16 mouse cellular contexts compared by ENCODE assay signal in the genomic region with DNA sequence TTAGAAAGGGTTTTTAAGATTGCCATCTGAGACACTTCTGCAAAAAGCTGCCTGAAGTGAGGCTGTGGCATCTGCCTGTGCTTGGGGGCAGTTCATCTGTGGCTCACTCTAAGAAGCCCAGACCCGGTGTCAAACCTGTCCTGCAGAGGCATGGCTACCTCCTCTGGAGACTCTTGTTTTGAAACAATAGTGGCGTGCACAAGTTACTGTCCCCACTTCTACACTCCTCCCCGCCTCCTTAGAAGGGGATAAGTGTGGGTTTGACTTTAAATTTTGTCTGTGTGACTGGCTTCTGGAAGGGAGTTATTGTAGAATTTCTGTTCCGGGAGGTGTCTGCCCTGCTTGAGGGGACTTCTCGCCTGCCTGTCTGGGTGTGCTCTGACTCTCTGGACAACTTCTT.
DNase-seq lines count a peak whose midpoint lies in the region; ATAC-seq and TF ChIP-seq lines count a peak whose summit lies in the region.
"Had no signal": no experiment of that assay in that cellular context is flagged by ENCODE, and none has a peak within 500 bp of the region (broad histone marks: within the 10 kb centered on the region; RNA-seq: fewer than 3 reads in every experiment).

No protein-coding gene starts in this region.

- TF ChIP-seq CTCF in hindbrain, postnatal 0 days (IDR thresholded peaks at IDR 0.05; ENCODE audit: low read depth): no peak

- H3K9ac ChIP-seq in forebrain, embryonic 13.5 days: peak overlapping the region; percentile 92
- peak overlapping the region; percentile 72; the same call in 1 of the 2 replicates for H3K9ac ChIP-seq in hindbrain, postnatal 0 days (replicated peaks; ENCODE audit: low read length)
- no peak overlapping the region for H3K9ac ChIP-seq in neural tube, embryonic 14.5 days (replicated peaks; ENCODE audit: low read depth, low read length)
- H3K9ac ChIP-seq: liver, embryonic 13.5 days had no signal

- DNase-seq in left cerebral cortex, postnatal 4 days: peak; percentile 41
- DNase-seq in left cerebral cortex, postnatal 14 days (ENCODE audit: low spot score in 2 of 2): no peak
- peak; percentile 45 for DNase-seq in hindbrain, postnatal 0 days (ENCODE audit: low spot score)
- DNase-seq in liver: no peak
- no peak for DNase-seq in urinary bladder, postnatal 4 days (ENCODE audit: low spot score in 2 of 2)
- DNase-seq in kidney, adult 8-10 months: no peak
- DNase-seq: adrenal gland, postnatal 25 days; gastrocnemius, postnatal 10 days; kidney, postnatal 25 days; liver, embryonic 13.5 days; lung, postnatal 36 days; right cerebral cortex, adult 18-20 months had no signal

- H3K27me3 ChIP-seq in forebrain, embryonic 13.5 days: no peaks in the 10 kb centered on the region
- no peaks in the 10 kb centered on the region for H3K27me3 ChIP-seq in hindbrain, postnatal 0 days (ENCODE audit: insufficient read depth, low read length)
- H3K27me3 ChIP-seq in neural tube, embryonic 14.5 days (ENCODE audit: control insufficient read depth, insufficient read depth, low read length): no peaks in the 10 kb centered on the region

- peak overlapping the region; percentile 79 for H3K4me2 ChIP-seq in forebrain, embryonic 13.5 days
- H3K4me2 ChIP-seq in hindbrain, postnatal 0 days (ENCODE audit: low read depth, low read length): peak overlapping the region; percentile 95
- peak overlapping the region; percentile 59; the same call in 1 of the 2 replicates for H3K4me2 ChIP-seq in neural tube, embryonic 14.5 days (ENCODE audit: low read depth, low read length)
- H3K4me2 ChIP-seq: liver, embryonic 13.5 days had no signal

- no peaks in the 10 kb centered on the region for H3K36me3 ChIP-seq in forebrain, embryonic 13.5 days (ENCODE audit: poor library complexity, severe bottlenecking)
- no peaks in the 10 kb centered on the region for H3K36me3 ChIP-seq in hindbrain, postnatal 0 days (ENCODE audit: insufficient read depth, low read length)
- no peaks in the 10 kb centered on the region for H3K36me3 ChIP-seq in neural tube, embryonic 14.5 days (ENCODE audit: control insufficient read depth, insufficient read depth, low read length)
- H3K36me3 ChIP-seq: liver, embryonic 13.5 days had no signal

- intact Hi-C loops in left cerebral cortex, postnatal 4 days (cut with DNase I): loop anchor here (10.0 kb wide), 1 partner anchor 822 kb away; no protein-coding TSS in a partner anchor
- intact Hi-C loops in left cerebral cortex, postnatal 14 days (cut with DNase I): no loop called here

- WGBS in forebrain, embryonic 13.5 days: 22% methylated on average over 5 of the region's 5 CpGs
- WGBS in hindbrain, postnatal 0 days: 23% methylated on average over 5 of the region's 5 CpGs
- 10% methylated on average over 5 of the region's 5 CpGs for WGBS in neural tube, embryonic 14.5 days

- ATAC-seq in forebrain, embryonic 13.5 days: no peak
- ATAC-seq in hindbrain, postnatal 0 days: no peak
- no peak for ATAC-seq in neural tube, embryonic 14.5 days (ENCODE audit: low read depth)

- no peaks in the 10 kb centered on the region for H3K9me3 ChIP-seq in forebrain, embryonic 13.5 days (replicated peaks)
- H3K9me3 ChIP-seq in hindbrain, postnatal 0 days (ENCODE audit: low read length): no peaks in the 10 kb centered on the region
- no peaks in the 10 kb centered on the region for H3K9me3 ChIP-seq in neural tube, embryonic 14.5 days (ENCODE audit: control insufficient read depth, low read length)
- H3K9me3 ChIP-seq: liver, embryonic 13.5 days had no signal

- H3K27ac ChIP-seq in forebrain, embryonic 13.5 days: peak overlapping the region; percentile 99
- peak overlapping the region; percentile 98 for H3K27ac ChIP-seq in hindbrain, postnatal 0 days
- H3K27ac ChIP-seq in neural tube, embryonic 14.5 days (ENCODE audit: low read depth, low read length): peak overlapping the region; percentile 100
- H3K27ac ChIP-seq: liver, embryonic 13.5 days had no signal

- H3K4me1 ChIP-seq in forebrain, embryonic 13.5 days: peaks cover 42% of the 10 kb centered on the region
- H3K4me1 ChIP-seq in hindbrain, postnatal 0 days (ENCODE audit: insufficient read depth, low read length): peaks cover 17% of the 10 kb centered on the region; the same call in 1 of the 2 replicates
- peaks cover 29% of the 10 kb centered on the region for H3K4me1 ChIP-seq in neural tube, embryonic 14.5 days (ENCODE audit: control insufficient read depth, insufficient read depth, low read length)
- H3K4me1 ChIP-seq: liver, embryonic 13.5 days had no signal

- no peak overlapping the region for H3K4me3 ChIP-seq in forebrain, embryonic 13.5 days
- H3K4me3 ChIP-seq in hindbrain, postnatal 0 days (ENCODE audit: low read length): no peak overlapping the region
- no peak overlapping the region for H3K4me3 ChIP-seq in neural tube, embryonic 14.5 days (ENCODE audit: low read depth, low read length)
- H3K4me3 ChIP-seq: left cerebral cortex, adult 2 months; liver, embryonic 13.5 days; myocyte had no signal

Comparison
In these comparisons a context has a peak if more than half of its experiments do, and no peak if none do; other contexts are left out.
1. DNase-seq: peak in left cerebral cortex, postnatal 4 days (single experiment) and hindbrain, postnatal 0 days (single experiment); none in left cerebral cortex, postnatal 14 days (0 of 2), liver (single experiment), urinary bladder, postnatal 4 days (0 of 2) and kidney, adult 8-10 months (0 of 2).
2. Peak in every context shown above with its lines, with median percentiles within 50 percentile points of each other: H3K27ac ChIP-seq and H3K4me2 ChIP-seq.